8 mouse cellular contexts compared by ENCODE assay signal in genomic region chr19:38837171-38837641, GRCm38 (mm10). TPM values are rescaled to one million over a fixed set of nuclear protein-coding genes. Genes with fewer than 3 reads are reported as not detected.
DNase-seq lines count a peak whose midpoint lies in the region; ATAC-seq lines count a peak whose summit lies in the region.

No protein-coding gene starts in this region.

- H3K4me3 ChIP-seq in hindbrain, embryonic 11.5 days (ENCODE audit: low read depth, low read length) = peak overlapping the region; percentile 82

- H3K4me1 ChIP-seq in hindbrain, embryonic 11.5 days (replicated peaks; ENCODE audit: control insufficient read depth, insufficient read depth, low read length) = no peaks in the 10 kb centered on the region

- H3K27me3 ChIP-seq in hindbrain, embryonic 11.5 days (ENCODE audit: control insufficient read depth, insufficient read depth, low read length) = no peaks in the 10 kb centered on the region

- no peaks in the 10 kb centered on the region for H3K9me3 ChIP-seq in hindbrain, embryonic 11.5 days (ENCODE audit: control insufficient read depth, low read length)

- ATAC-seq in hindbrain, embryonic 11.5 days (ENCODE audit: low FRiP score) = peak; percentile 48

- WGBS in hindbrain, embryonic 11.5 days = under 1% methylated on average over 44 of the region's 54 CpGs

- peak overlapping the region; percentile 57 for H3K4me2 ChIP-seq in hindbrain, embryonic 11.5 days (replicated peaks; ENCODE audit: low read depth, low read length)

- no peaks in the 10 kb centered on the region for H3K36me3 ChIP-seq in hindbrain, embryonic 11.5 days (ENCODE audit: control insufficient read depth, insufficient read depth, low read length)

- DNase-seq in ZHBTc4 (ENCODE audit: low read depth, low spot score) = peak; percentile 86
- DNase-seq in cerebellum, adult 9-11 months = peak; percentile 67
- peak; percentile 10 to 17 for DNase-seq in frontal cortex, postnatal 25 days (ENCODE audit: low spot score in 2 of 2)
- DNase-seq in hindbrain, embryonic 11.5 days (ENCODE audit: low spot score) = peak; percentile 65
- DNase-seq in layer of hippocampus, postnatal 14 days (ENCODE audit: low spot score in 2 of 2) = peak; percentile 49 to 54
- peak; percentile 68 for DNase-seq in lung, postnatal 25 days (ENCODE audit: low spot score)
- DNase-seq in retina, postnatal 7 days (ENCODE audit: low read depth, low spot score) = peak; percentile 13
- peak; percentile 57 for DNase-seq in yolk sac, embryonic 10.5 days (ENCODE audit: low spot score)

- H3K9ac ChIP-seq in hindbrain, embryonic 11.5 days (ENCODE audit: low read depth, low read length) = peak overlapping the region; percentile 83

- peak overlapping the region; percentile 80 for H3K27ac ChIP-seq in hindbrain, embryonic 11.5 days (ENCODE audit: low read depth, low read length)

RNA-seq across cellular contexts. Expression of gene Tbc1d12, which starts 0.8 kb away (rescaled TPM):
- 2.9 and 4.6 TPM in 2 replicates for polyA plus RNA-seq in hindbrain, embryonic 11.5 days (2014; fragmentation: Nextera tagmentation; extraction: Ambion mirVana)
- total RNA-seq in layer of hippocampus, postnatal 14 days (2021) = 10 to 100 TPM; 14.2 to 15.1 TPM

RNA-seq across cellular contexts. Expression of gene Noc3l, which starts 18.2 kb away (rescaled TPM):
- polyA plus RNA-seq in hindbrain, embryonic 11.5 days (2014; fragmentation: Nextera tagmentation; extraction: Ambion mirVana) = 12.3 and 12.6 TPM in 2 replicates
- 10 to 100 TPM; 12.2 to 13.1 TPM for total RNA-seq in layer of hippocampus, postnatal 14 days (2021)

Comparison
In these comparisons a context has a peak if more than half of its experiments do, and no peak if none do; other contexts are left out.
1. Peak in every context shown above with its lines: DNase-seq, ATAC-seq, H3K4me3 ChIP-seq and H3K27ac ChIP-seq.
2. DNase-seq: peak in every context shown above with its lines; median percentile 86 in ZHBTc4; 68 in lung, postnatal 25 days; 67 in cerebellum, adult 9-11 months; 65 in hindbrain, embryonic 11.5 days; 57 in yolk sac, embryonic 10.5 days; 52 in layer of hippocampus, postnatal 14 days; 14 in frontal cortex, postnatal 25 days; 13 in retina, postnatal 7 days.